Mouse (Mus musculus) hindbrain, embryonic 14.5 days (tissue): ENCODE results near the gene Tbccd1. TPM values are rescaled to one million over a fixed set of nuclear protein-coding genes. Genes with fewer than 3 reads are reported as not detected.

Experiments used
- ATAC-seq: fragments of 200-750 bp; cut with Nextera tagmentation; 2 replicates; pipeline ENCODE4 v1.8.0; 2017; ENCODE audit warnings: moderate number of reproducible peaks, mild to moderate bottlenecking, moderate TSS enrichment, moderate library complexity; ENCODE audit not compliant: low FRiP score
- DNase-seq: peaks from one replicate; pipeline ENCODE4 v3.0.0-alpha.2; 2015; ENCODE audit warnings: low spot score
- H3K27ac ChIP-seq: fragments of 300-500 bp; sonication (generic); 2 replicates; pipeline ENCODE4 v1.5.1; 2014; ENCODE audit warnings: mild to moderate bottlenecking, moderate library complexity
- H3K27me3 ChIP-seq: fragments of 300-500 bp; sonication (generic); 2 replicates; pipeline ENCODE4 v1.6.1; 2014; ENCODE audit warnings: mild to moderate bottlenecking, low read length, mixed read lengths; ENCODE audit not compliant: control insufficient read depth, insufficient read depth
- H3K36me3 ChIP-seq: fragments of 300-500 bp; sonication (generic); replicated peaks from 2 replicates; pipeline ENCODE4 v1.6.1; 2014; ENCODE audit not compliant: control insufficient read depth, insufficient read depth
- H3K4me1 ChIP-seq: fragments of 300-500 bp; sonication (generic); replicated peaks from 2 replicates; pipeline ENCODE4 v1.6.1; 2014; ENCODE audit warnings: antibody characterized with exemption, low read length, mixed read lengths; ENCODE audit not compliant: control insufficient read depth, insufficient read depth
- H3K4me2 ChIP-seq: fragments of 300-500 bp; sonication (generic); replicated peaks from 2 replicates; pipeline ENCODE4 v1.6.1; 2014; ENCODE audit warnings: mild to moderate bottlenecking, moderate library complexity
- H3K4me3 ChIP-seq: fragments of 300-500 bp; sonication (generic); replicated peaks from 2 replicates; pipeline ENCODE4 v1.5.1; 2014; ENCODE audit warnings: mild to moderate bottlenecking, low read length
- H3K9ac ChIP-seq: fragments of 300-500 bp; sonication (generic); 2 replicates; pipeline ENCODE4 v1.6.1; 2014
- H3K9me3 ChIP-seq: fragments of 300-500 bp; sonication (generic); 2 replicates; pipeline ENCODE4 v1.6.1; 2016; ENCODE audit warnings: low read length; ENCODE audit not compliant: control insufficient read depth
- WGBS: fragments of 180-500 bp; shearing (Covaris S2); extraction: QIAGEN DNeasy Blood & Tissue Kit; methylation state at CpG from one replicate; pipeline ENCODE4 v1.1.7; 2014; 5-methylcytosine and 5-hydroxymethylcytosine counted together
- polyA plus RNA-seq: library from polyadenylated mRNA; unstranded; fragments of >200 nt; fragmentation: Nextera tagmentation; extraction: Ambion mirVana; gene quantifications from 2 replicates; pipeline ENCODE4 v1.2.1, GENCODE M21; 2014

Tbccd1 gene
- polyA plus RNA-seq, 1 experiment from 2014 or later, result 21.4 TPM

GRCm38 (mm10) chr16:22888835-22889234, 31.4 kb upstream of the Tbccd1 start:
- 46% methylated on average over 4 of the region's 4 CpGs for WGBS
- Histone ChIP-seq H3K27me3 (no peaks in the 10 kb centered on the region), H3K36me3 (no peaks in the 10 kb centered on the region), H3K4me2 (no peak overlapping the region), H3K4me3 (no peak overlapping the region), H3K9ac (no peak overlapping the region), H3K4me1 (no peaks in the 10 kb centered on the region), H3K9me3 (no peaks in the 10 kb centered on the region), H3K27ac (no peak overlapping the region)
- no peak for ATAC-seq
- no peak for DNase-seq

- Histone ChIP-seq H3K36me3 (no peaks in the 10 kb centered on the region), H3K9me3 (no peaks in the 10 kb centered on the region), H3K4me1 (no peaks in the 10 kb centered on the region), H3K27me3 (no peaks in the 10 kb centered on the region), H3K9ac (no peak overlapping the region), H3K4me2 (no peak overlapping the region), H3K4me3 (no peak overlapping the region), H3K27ac (no peak overlapping the region)
- ATAC-seq (no peak), DNase-seq (no peak)
- 84% methylated on average over 3 of the region's 3 CpGs for WGBS
These were observed 29.3 kb upstream of the Tbccd1 start for GRCm38 (mm10) chr16:22886726-22887125.

DNA sequence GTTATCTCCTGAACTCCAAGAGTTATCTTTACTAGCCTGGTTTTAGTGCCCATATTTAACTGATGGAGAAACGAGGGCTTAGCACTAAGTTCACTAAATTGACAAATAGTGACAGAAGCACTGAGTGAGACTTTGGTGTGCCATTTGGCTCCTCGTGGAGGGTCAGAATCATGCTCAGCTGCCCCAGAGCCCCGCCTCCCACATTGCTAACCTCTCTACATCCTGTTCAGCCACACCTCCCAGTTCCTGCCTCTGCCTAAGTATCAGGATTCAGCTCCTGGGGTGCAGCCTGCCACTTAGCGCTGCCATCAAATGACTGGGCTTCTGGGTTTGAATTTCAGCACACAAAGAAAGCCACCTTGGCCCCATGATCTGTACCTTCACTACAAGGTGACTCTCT, 27.9 kb upstream of the Tbccd1 start:
- Histone ChIP-seq H3K9me3 (no peaks in the 10 kb centered on the region), H3K36me3 (no peaks in the 10 kb centered on the region), H3K4me2 (no peak overlapping the region), H3K4me1 (no peaks in the 10 kb centered on the region), H3K4me3 (no peak overlapping the region), H3K9ac (no peak overlapping the region), H3K27me3 (no peaks in the 10 kb centered on the region), H3K27ac (no peak overlapping the region)
- 56% methylated on average over 4 of the region's 4 CpGs for WGBS
- ATAC-seq (no peak), DNase-seq (no peak)

DNA sequence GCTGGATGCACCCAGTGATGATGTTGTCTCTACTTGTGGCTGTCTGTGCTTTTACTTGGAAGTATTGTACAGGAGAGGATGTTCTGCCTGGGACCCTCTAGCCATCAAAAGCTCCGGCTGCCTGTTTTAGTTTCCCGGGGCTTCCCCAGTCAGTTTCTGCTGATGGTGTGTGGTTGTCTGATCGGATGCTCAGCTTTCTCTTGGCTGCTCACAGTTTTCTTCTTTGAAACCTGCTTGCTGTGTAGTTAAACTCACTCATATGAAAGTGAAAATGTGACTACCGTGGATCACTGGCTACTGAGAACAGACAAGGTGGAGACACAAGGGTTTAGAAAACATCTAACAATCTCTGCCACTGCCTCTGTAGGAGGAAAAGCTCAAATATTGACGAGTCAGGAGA, 26.0 kb upstream of the Tbccd1 start:
- no peak overlapping the region for H3K27ac ChIP-seq

DNA sequence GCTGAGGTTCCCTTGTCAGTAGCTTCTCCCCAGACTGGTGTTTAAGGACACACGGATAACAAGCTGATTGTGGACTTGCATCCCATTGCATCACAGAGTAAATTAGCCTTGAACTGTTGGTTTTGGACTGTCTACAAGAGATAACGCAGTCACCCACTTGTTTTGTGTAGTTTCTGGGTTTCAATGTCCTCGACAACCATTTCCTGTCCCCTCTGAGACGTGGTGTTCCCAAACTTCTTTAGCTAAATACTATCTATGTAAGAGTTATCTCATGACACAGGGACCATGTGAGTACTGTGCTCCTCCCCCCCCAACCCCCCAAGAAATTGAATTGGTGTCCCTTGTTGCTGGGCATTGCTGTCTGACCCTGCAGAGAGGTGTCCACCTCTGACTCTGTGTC, 24.0 kb upstream of the Tbccd1 start:
- H3K27me3 ChIP-seq, result no peaks in the 10 kb centered on the region
- 79% methylated on average over 4 of the region's 4 CpGs for WGBS
- H3K4me2 ChIP-seq, result no peak overlapping the region
- ATAC-seq (no peak), DNase-seq (no peak)
- H3K9me3 ChIP-seq, result no peaks in the 10 kb centered on the region
- no peak overlapping the region for H3K27ac ChIP-seq
- no peak overlapping the region for H3K9ac ChIP-seq
- H3K36me3 ChIP-seq, result no peaks in the 10 kb centered on the region
- H3K4me1 ChIP-seq, result no peaks in the 10 kb centered on the region
- no peak overlapping the region for H3K4me3 ChIP-seq

More for the DNA sequence above, 26.0 kb upstream of the Tbccd1 start:
- Histone ChIP-seq H3K4me3 (no peak overlapping the region), H3K27me3 (no peaks in the 10 kb centered on the region), H3K9ac (no peak overlapping the region), H3K4me2 (no peak overlapping the region), H3K9me3 (no peaks in the 10 kb centered on the region), H3K4me1 (no peaks in the 10 kb centered on the region), H3K36me3 (no peaks in the 10 kb centered on the region)
- no peak for DNase-seq
- 90% methylated on average over 5 of the region's 5 CpGs for WGBS
- ATAC-seq, result no peak

DNA sequence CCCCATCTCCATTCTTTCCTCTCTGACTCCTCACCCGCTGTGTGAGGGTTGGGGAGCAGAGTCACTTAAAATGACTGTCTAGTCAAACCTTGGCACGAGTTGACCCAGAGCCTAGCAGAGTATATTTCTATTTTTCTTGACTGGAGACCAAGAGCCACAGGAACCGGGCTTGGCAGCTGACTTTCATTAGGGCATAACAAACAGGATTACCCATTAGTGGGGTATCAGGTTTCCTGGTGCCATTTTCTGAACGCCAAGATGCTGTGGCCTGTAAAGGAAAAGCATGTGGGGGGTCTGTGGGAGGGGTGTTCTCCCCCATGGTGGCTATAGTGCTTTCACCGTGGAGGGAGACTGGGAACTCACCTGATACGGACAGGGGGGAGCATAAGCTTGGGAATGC, 23.4 kb upstream of the Tbccd1 start:
- DNase-seq (no peak), ATAC-seq (no peak)
- Histone ChIP-seq H3K4me3 (no peak overlapping the region), H3K27ac (no peak overlapping the region), H3K9ac (no peak overlapping the region), H3K4me2 (no peak overlapping the region), H3K36me3 (no peaks in the 10 kb centered on the region), H3K9me3 (no peaks in the 10 kb centered on the region), H3K27me3 (no peaks in the 10 kb centered on the region), H3K4me1 (no peaks in the 10 kb centered on the region)
- WGBS, result 22% methylated on average over 6 of the region's 6 CpGs

GRCm38 (mm10) chr16:22879945-22880595, 22.6 kb upstream of the Tbccd1 start:
- DNase-seq (no peak), ATAC-seq (no peak)
- no peaks in the 10 kb centered on the region for H3K4me1 ChIP-seq
- no peak overlapping the region for H3K4me3 ChIP-seq
- no peaks in the 10 kb centered on the region for H3K9me3 ChIP-seq
- no peak overlapping the region for H3K9ac ChIP-seq
- no peaks in the 10 kb centered on the region for H3K27me3 ChIP-seq
- no peak overlapping the region for H3K4me2 ChIP-seq
- 60% methylated on average over 7 of the region's 7 CpGs for WGBS
- H3K27ac ChIP-seq, result no peak overlapping the region
- H3K36me3 ChIP-seq, result no peaks in the 10 kb centered on the region

DNA sequence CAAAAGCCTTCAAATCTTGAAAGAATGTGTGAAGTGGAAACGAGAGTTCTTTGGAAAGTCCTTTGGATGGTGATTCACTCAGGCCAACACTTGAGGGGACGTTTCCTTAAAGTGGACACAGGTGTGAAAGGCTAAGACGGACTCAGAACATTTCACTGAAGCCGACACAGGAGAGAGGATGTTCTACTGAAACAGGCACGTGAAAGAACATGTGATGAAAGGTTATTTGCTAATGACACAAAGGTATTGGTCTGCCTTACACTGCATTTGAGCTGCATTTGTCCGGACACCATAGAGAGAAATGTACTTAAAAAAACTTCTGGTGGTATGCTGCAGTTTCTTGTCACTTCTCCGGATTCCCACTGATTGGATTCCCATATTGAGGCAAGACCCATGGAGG, 21.2 kb upstream of the Tbccd1 start:
- Histone ChIP-seq H3K9me3 (no peaks in the 10 kb centered on the region), H3K36me3 (peaks cover 4% of the 10 kb centered on the region), H3K9ac (no peak overlapping the region), H3K27ac (no peak overlapping the region), H3K4me3 (no peak overlapping the region), H3K4me1 (no peaks in the 10 kb centered on the region), H3K27me3 (no peaks in the 10 kb centered on the region), H3K4me2 (no peak overlapping the region)
- WGBS, result 84% methylated on average over 7 of the region's 7 CpGs
- no peak for DNase-seq
- ATAC-seq, result no peak

DNA sequence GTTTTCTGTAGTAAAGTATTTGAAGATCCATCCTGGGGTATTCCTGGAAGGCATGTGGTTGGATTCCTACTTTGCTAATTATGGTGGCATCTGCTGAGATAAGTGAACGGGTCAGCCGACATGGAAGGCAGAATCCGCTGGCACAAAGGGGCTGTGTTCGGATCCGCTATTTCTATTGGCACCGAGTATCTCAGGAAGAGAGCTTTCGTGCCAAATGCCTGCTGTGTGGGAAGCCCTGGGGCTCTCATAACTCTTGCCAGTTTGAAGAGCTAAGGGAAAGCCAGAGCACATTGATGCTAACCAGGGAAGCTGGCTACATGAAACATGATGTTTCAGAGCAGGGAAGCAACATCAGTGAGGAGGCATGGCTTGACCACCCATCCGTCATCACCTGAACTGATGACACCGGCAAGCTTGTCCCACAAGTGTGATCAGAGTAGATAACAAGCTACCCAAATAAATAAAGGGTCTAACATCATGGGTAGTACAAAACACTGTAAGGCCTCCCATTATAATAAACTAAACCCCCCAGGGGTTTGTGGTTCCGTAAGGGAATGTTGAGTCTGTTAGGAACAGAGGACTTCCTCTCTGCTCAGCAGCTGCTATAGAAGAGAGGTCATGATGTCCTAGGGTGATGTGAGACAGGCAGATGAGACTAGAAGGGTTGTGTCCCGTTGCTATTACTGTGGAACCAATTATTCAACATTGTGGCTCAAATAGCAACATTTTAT, 20.4 kb upstream of the Tbccd1 start:
- H3K36me3 ChIP-seq, result peaks cover 13% of the 10 kb centered on the region
- no peak overlapping the region for H3K9ac ChIP-seq
- no peak overlapping the region for H3K4me2 ChIP-seq
- H3K27ac ChIP-seq, result no peak overlapping the region
- 67% methylated on average over 11 of the region's 11 CpGs for WGBS
- DNase-seq (no peak), ATAC-seq (no peak)
- H3K4me1 ChIP-seq, result no peaks in the 10 kb centered on the region
- H3K9me3 ChIP-seq, result no peaks in the 10 kb centered on the region
- H3K27me3 ChIP-seq, result no peaks in the 10 kb centered on the region
- H3K4me3 ChIP-seq, result no peak overlapping the region
